Mouse (Mus musculus): ENCODE results near the gene Zfp266. TPM values are rescaled to one million over a fixed set of nuclear protein-coding genes. Genes with fewer than 3 reads are reported as not detected.

The Zfp266 gene
- polyA plus RNA-seq, 1 experiment: 9.8 TPM

DNA sequence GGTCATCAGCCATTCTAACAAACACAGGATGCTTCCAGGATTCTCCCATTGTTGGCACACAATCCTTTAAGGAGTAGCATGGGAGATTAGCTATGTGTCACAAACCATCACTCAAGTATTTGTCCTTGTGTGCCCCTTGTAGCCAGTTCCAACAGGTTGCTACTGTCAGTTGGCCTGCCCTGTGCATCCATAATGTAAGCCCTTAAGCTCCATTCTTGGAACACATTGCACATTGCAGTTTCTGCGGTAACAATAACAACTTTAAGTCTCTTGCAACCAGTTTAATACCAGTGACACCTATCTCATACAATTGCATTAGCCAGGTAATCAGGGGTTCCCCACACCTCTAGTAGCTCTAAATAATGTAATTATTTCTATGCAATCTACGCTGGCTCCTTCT lies 15.4 kb upstream of the Zfp266 start:
- H3K4me1 ChIP-seq (ENCODE audit: control insufficient read depth, insufficient read depth, low read length): no peaks in the 10 kb centered on the region
- no peak overlapping the region for H3K27ac ChIP-seq (ENCODE audit: control insufficient read depth, insufficient read depth, low read depth, low read length, poor library complexity)
- 79% methylated on average over 2 of the region's 2 CpGs for whole genome bisulfite sequencing
- no peak overlapping the region for H3K4me3 ChIP-seq (replicated peaks; ENCODE audit: control insufficient read depth, low read depth, low read length)
- TF ChIP-seq CTCF (IDR thresholded peaks at IDR 0.05; ENCODE audit: control insufficient read depth, insufficient read depth, low read length): no peak
- TF ChIP-seq POLR2A (IDR thresholded peaks at IDR 0.05; ENCODE audit: borderline replicate concordance, control insufficient read depth, low read depth, low read length): no peak

DNA sequence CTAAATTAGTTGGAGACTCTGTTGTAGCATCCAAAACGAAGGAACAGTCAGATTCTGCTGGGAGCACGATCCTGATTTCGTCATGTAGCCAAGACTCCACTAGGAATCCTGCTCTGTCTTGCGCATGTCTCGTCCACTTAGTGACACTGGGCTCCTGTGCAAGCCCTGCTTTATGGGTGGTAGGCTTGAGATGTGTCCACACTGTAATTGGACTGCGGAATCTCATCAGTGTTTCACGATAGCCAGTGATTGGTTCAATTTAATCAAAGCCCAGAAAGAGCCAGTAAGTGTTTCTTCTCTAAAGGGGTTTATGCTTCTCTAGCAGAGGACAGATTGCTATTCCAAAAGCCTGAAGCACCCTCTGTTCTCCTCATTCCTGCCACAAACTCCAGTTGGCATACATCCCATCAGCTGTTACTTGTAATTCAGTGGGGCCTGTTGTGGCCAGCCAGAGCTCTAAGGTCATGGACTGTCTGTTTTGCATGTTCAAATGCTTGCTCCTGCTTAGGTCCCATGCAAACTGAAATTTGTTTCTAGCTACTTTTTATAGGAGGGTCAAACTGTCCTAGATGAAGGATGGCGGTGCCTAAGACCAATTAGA lies 13.2 kb upstream of the Zfp266 start:
- 66% methylated on average over 8 of the region's 8 CpGs for WGBS
- Histone ChIP-seq H3K27ac (ENCODE audit: control insufficient read depth, insufficient read depth, low read depth, low read length, poor library complexity) (no peak overlapping the region), H3K4me1 (ENCODE audit: control insufficient read depth, insufficient read depth, low read length) (no peaks in the 10 kb centered on the region), H3K4me3 (replicated peaks; ENCODE audit: control insufficient read depth, low read depth, low read length) (no peak overlapping the region)
- TF ChIP-seq CTCF (IDR thresholded peaks at IDR 0.05; ENCODE audit: control insufficient read depth, insufficient read depth, low read length) (no peak), POLR2A (IDR thresholded peaks at IDR 0.05; ENCODE audit: borderline replicate concordance, control insufficient read depth, low read depth, low read length) (no peak)

DNA sequence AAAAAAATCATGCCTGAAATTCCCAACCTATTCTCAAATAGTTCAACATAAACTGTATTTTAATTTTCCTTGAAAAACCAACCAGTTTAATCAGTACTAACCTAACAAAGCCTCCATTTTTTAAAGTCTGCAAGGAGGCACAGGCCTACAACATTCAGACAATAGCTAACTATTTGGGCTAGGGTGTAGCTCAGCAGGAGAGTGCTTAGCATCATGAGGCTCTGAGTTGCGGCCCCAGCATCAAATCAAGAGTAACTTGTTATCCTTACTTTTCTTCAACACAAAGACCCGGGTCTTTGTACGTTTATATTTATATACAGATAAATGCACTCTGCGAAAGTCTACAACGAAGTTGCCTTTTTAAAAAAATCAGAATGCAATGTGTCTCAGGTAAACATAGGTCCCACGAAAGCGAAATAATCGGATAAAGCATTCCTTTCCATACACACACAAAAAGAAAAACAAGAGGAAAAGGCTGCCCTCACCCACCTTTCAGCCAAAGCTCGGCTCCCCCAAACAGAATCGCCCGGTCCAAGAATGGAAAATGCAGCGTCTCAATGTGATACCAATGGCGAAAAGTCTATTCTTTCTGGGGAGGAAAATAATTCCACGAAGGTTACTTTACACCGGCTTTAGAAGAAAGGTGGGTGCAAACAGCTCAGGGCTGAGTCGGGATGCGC lies 546 bp downstream of the Zfp266 start:
- no peak for TF ChIP-seq CTCF (IDR thresholded peaks at IDR 0.05; ENCODE audit: control insufficient read depth, insufficient read depth, low read length)
- TF ChIP-seq POLR2A (IDR thresholded peaks at IDR 0.05; ENCODE audit: borderline replicate concordance, control insufficient read depth, low read depth, low read length): no peak
- no peaks in the 10 kb centered on the region; the same call in 1 of the 2 replicates for H3K4me1 ChIP-seq (ENCODE audit: control insufficient read depth, insufficient read depth, low read length)
- WGBS: under 1% methylated on average over 17 of the region's 17 CpGs
- H3K4me3 ChIP-seq (replicated peaks; ENCODE audit: control insufficient read depth, low read depth, low read length): peak overlapping the region; percentile 92
- H3K27ac ChIP-seq (ENCODE audit: control insufficient read depth, insufficient read depth, low read depth, low read length, poor library complexity): peak overlapping the region; percentile 70

DNA sequence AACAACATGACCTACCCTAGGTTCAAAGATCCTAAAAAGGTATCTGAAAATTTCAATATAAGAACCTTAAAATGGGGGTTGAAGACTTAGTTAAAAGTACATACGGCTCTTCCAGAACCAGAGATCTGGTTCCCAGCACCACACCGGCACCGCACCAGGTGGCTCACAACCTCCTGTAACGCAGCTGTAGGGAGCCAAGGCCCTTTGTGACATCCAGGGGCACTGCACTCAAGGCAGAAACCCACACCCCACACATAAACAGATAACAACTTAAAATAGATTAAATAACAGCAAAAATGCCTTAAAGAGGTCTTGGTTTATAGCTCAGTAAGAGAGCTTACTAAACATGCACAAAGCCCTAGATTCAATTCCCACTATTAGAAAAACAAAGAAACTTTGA lies 1.3 kb downstream of the Zfp266 start:
- Histone ChIP-seq H3K27ac (ENCODE audit: control insufficient read depth, insufficient read depth, low read depth, low read length, poor library complexity) (no peak overlapping the region), H3K4me1 (ENCODE audit: control insufficient read depth, insufficient read depth, low read length) (no peaks in the 10 kb centered on the region; the same call in 1 of the 2 replicates), H3K4me3 (replicated peaks; ENCODE audit: control insufficient read depth, low read depth, low read length) (no peak overlapping the region)
- no peak for TF ChIP-seq CTCF (IDR thresholded peaks at IDR 0.05; ENCODE audit: control insufficient read depth, insufficient read depth, low read length)
- TF ChIP-seq POLR2A (IDR thresholded peaks at IDR 0.05; ENCODE audit: borderline replicate concordance, control insufficient read depth, low read depth, low read length): no peak
- WGBS: 77% methylated on average over 4 of the region's 4 CpGs

DNA sequence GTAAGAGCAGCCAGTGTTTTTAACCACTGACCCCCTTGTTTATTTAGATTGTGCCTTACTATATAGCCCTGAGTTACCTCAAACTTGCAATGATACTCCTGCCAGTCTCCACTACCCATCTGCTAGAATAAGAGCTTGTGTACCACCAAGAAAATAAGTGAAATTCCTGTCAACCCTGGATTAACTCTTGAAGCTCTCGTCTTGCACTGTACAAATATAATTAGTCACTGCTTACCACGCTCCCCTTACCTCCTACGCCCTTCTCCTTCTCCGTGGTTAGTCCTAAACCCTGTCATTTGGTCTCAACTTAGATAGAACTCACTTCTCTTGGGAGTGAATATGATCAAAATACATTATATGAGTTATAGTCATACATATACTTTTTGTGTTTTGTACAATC lies 2.5 kb downstream of the Zfp266 start:
- TF ChIP-seq CTCF (IDR thresholded peaks at IDR 0.05; ENCODE audit: control insufficient read depth, insufficient read depth, low read length) (no peak), POLR2A (IDR thresholded peaks at IDR 0.05; ENCODE audit: borderline replicate concordance, control insufficient read depth, low read depth, low read length) (no peak)
- H3K4me1 ChIP-seq (ENCODE audit: control insufficient read depth, insufficient read depth, low read length): no peaks in the 10 kb centered on the region; the same call in 1 of the 2 replicates
- H3K27ac ChIP-seq (ENCODE audit: control insufficient read depth, insufficient read depth, low read depth, low read length, poor library complexity): no peak overlapping the region
- no peak overlapping the region for H3K4me3 ChIP-seq (replicated peaks; ENCODE audit: control insufficient read depth, low read depth, low read length)
- WGBS: 71% methylated on average over 4 of the region's 4 CpGs

DNA sequence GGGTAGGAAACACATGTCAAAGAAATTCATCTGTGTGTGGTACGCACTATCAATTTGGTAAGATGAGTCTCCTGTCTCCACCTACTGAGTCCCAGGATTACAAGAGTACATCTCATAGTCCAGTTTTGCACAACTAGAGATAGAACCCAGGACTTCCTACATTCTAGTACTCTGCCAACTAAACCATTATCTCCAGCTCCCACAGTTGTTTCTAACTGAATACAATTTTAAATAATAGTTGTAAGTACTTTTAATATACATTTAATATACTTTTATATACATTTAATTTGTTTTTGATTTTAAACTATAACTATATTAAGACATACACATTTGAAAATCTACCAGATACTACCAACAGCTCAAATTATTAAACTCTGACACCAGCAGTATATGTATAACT lies 3.5 kb downstream of the Zfp266 start:
- Histone ChIP-seq H3K27ac (ENCODE audit: control insufficient read depth, insufficient read depth, low read depth, low read length, poor library complexity) (no peak overlapping the region), H3K4me3 (replicated peaks; ENCODE audit: control insufficient read depth, low read depth, low read length) (no peak overlapping the region), H3K4me1 (ENCODE audit: control insufficient read depth, insufficient read depth, low read length) (no peaks in the 10 kb centered on the region; the same call in 1 of the 2 replicates)
- 81% methylated on average over 1 of the region's 1 CpGs for WGBS
- TF ChIP-seq CTCF (IDR thresholded peaks at IDR 0.05; ENCODE audit: control insufficient read depth, insufficient read depth, low read length) (no peak), POLR2A (IDR thresholded peaks at IDR 0.05; ENCODE audit: borderline replicate concordance, control insufficient read depth, low read depth, low read length) (no peak)

DNA sequence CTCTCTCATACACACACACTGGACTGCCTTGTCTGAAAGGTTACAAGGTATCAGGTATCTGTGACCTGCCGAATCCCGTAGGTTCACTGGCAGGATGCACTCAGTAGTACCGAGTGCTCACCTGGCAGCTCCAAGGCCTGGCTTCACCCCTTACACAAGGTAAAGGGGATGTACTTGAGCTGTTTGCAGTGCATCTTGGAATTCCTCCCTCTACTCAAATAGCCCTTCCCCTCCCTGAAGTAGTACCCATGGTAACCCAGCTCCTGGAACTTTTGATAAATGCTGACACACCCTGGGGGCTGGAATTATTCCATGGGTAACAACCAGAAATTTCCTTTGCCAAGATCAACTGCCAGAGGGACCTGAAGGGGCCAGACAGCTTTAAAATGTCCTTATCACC lies 7.2 kb downstream of the Zfp266 start:
- H3K4me3 ChIP-seq (replicated peaks; ENCODE audit: control insufficient read depth, low read depth, low read length): no peak overlapping the region
- H3K4me1 ChIP-seq (ENCODE audit: control insufficient read depth, insufficient read depth, low read length): no peaks in the 10 kb centered on the region; the same call in 1 of the 2 replicates
- 91% methylated on average over 3 of the region's 3 CpGs for WGBS
- H3K27ac ChIP-seq (ENCODE audit: control insufficient read depth, insufficient read depth, low read depth, low read length, poor library complexity): no peak overlapping the region
- no peak for TF ChIP-seq CTCF (IDR thresholded peaks at IDR 0.05; ENCODE audit: control insufficient read depth, insufficient read depth, low read length)
- TF ChIP-seq POLR2A (IDR thresholded peaks at IDR 0.05; ENCODE audit: borderline replicate concordance, control insufficient read depth, low read depth, low read length): no peak

DNA sequence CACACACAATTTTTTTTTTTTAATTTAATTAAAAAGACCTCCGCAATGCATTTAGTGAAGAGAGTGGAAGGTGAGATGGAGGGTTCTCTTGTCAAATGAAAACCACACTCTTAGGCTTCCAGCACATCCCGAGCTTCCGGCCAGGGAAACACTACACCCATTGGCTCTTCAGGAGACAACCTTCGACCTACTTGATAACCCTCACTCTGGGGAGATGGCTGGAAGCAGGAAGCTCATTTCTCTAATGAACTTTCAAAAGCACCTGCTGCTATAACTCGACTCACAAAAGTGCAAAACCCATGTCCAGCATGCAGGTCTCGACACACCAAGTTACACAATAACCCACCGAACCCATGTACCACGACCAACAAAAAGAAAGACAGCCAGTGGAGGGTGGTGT lies 8.5 kb downstream of the Zfp266 start:
- Histone ChIP-seq H3K4me3 (replicated peaks; ENCODE audit: control insufficient read depth, low read depth, low read length) (no peak overlapping the region), H3K27ac (ENCODE audit: control insufficient read depth, insufficient read depth, low read depth, low read length, poor library complexity) (no peak overlapping the region), H3K4me1 (ENCODE audit: control insufficient read depth, insufficient read depth, low read length) (no peaks in the 10 kb centered on the region; the same call in 1 of the 2 replicates)
- WGBS: 72% methylated on average over 8 of the region's 8 CpGs
- TF ChIP-seq CTCF (IDR thresholded peaks at IDR 0.05; ENCODE audit: control insufficient read depth, insufficient read depth, low read length) (no peak), POLR2A (IDR thresholded peaks at IDR 0.05; ENCODE audit: borderline replicate concordance, control insufficient read depth, low read depth, low read length) (no peak)

Data from bone marrow, adult 2 months (tissue).